Mouse (Mus musculus) intestine, embryonic 15.5 days (tissue): ENCODE measurements around the gene Gm45844. TPM values are rescaled to one million over a fixed set of nuclear protein-coding genes. Genes with fewer than 3 reads are reported as not detected.

Experiments
- polyA plus RNA-seq: library from polyadenylated mRNA; unstranded; fragments of >200 nt; fragmentation: Nextera tagmentation; extraction: Ambion mirVana; gene quantifications from 2 replicates; pipeline ENCODE4 v1.2.1, GENCODE M21; 2015

Gene Gm45844
- polyA plus RNA-seq, 1 experiment from 2014 or later, result 2.8 TPM

Other genes with a start within 250 kb of the Gm45844 start
- gene Zfp954, start 156.8 kb downstream of the Gm45844 start, polyA plus RNA-seq, result 12.2 and 13.2 TPM in 2 replicates
- gene Zfp773, start 141.5 kb downstream of the Gm45844 start, polyA plus RNA-seq, result 1.2 and 1.7 TPM in 2 replicates
- 1.6 and 1.9 TPM in 2 replicates for gene Zfp418, start 107.0 kb downstream of the Gm45844 start, polyA plus RNA-seq
- 5.8 and 6.0 TPM in 2 replicates for gene Zfp772, start 68.3 kb downstream of the Gm45844 start, polyA plus RNA-seq
- 0.21 and 0.64 TPM in 2 replicates for gene Vmn2r29, start 31.0 kb downstream of the Gm45844 start, polyA plus RNA-seq
- gene Clcn4, start 22.6 kb upstream of the Gm45844 start, polyA plus RNA-seq, result 49.4 and 50.7 TPM in 2 replicates
- not detected in 2 replicates for gene Vmn2r30, start 59.3 kb upstream of the Gm45844 start, polyA plus RNA-seq
- not detected in 2 replicates for gene Gm45783, start 96.3 kb upstream of the Gm45844 start, polyA plus RNA-seq
- gene Vmn2r31, start 121.4 kb upstream of the Gm45844 start, polyA plus RNA-seq, result not detected in 2 replicates
- gene Vmn2r32, start 201.7 kb upstream of the Gm45844 start, polyA plus RNA-seq, result not detected in 2 replicates